Mouse (Mus musculus) megakaryocyte, adult 5-6 weeks (primary cell): ENCODE measurements at regions not wholly inside any gene's neighbourhood (a gene's known extent, or its start where the extent isn't known, plus 50 kb on each side); places are given as distances from the start of the nearest gene placed in this dataset.

ENCODE experiments used
- ATAC-seq: 2 replicates; pipeline ENCODE4 v1.8.0; 2016; ENCODE audit warnings: mild to moderate bottlenecking, inconsistent platforms; ENCODE audit not compliant: poor library complexity, severe bottlenecking

DNA sequence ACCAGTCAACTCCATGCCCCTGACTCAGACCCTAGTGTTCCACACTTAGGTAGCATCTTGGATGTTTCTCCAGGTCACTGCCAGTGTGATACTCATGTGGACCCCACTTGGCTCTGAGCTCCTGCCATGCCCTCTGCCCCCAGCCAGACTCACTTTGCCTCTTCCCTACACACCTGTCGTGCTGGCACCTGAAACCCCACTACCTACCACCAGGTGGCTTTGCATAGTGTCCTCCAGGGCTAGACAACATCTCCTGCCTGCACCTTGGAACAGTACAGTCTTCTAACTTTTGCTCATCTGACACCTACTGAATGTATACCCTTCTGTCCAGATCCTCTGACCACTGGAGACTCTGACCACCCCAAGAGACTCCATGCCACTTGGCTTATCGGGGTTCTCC lies 80.6 kb downstream of the Fam53a start:
- ATAC-seq = no peak

- ATAC-seq = no peak
These were observed 86.1 kb downstream of the Fam53a start for GRCm38 (mm10) chr5:33543372-33543771.

DNA sequence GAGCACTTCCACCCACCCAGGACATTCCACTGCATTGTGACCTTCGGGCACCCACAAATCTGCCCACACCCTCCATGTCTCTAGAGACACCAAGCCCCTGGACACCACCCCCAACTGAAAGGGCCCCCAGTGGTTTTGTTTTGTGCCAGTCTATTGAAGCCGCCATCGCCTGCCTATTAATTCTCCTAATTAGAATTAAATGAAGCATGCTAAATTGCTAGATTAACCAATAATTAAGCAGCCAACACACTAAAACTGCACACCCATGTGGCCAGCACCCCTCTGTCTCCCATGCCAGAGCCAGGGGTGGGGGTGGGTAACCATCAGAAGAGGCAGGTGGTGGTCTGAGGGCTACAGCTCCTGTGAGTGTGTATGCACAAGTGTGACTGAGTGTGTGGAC lies 86.8 kb downstream of the Fam53a start:
- ATAC-seq = no peak

- no peak for ATAC-seq
These were observed 87.4 kb downstream of the Fam53a start for GRCm38 (mm10) chr5:33542000-33542554.

- no peak for ATAC-seq
These were observed 89.2 kb downstream of the Fam53a start for GRCm38 (mm10) chr5:33540259-33540658.

GRCm38 (mm10) chr5:33537429-33537828 lies 92.0 kb downstream of the Fam53a start:
- ATAC-seq = no peak

GRCm38 (mm10) chr5:33537017-33537416 lies 92.4 kb downstream of the Fam53a start:
- no peak for ATAC-seq

- ATAC-seq = no peak
These were observed 93.2 kb downstream of the Fam53a start for GRCm38 (mm10) chr5:33536261-33536660.

GRCm38 (mm10) chr5:33535145-33536010 lies 94.1 kb downstream of the Fam53a start:
- no peak for ATAC-seq

DNA sequence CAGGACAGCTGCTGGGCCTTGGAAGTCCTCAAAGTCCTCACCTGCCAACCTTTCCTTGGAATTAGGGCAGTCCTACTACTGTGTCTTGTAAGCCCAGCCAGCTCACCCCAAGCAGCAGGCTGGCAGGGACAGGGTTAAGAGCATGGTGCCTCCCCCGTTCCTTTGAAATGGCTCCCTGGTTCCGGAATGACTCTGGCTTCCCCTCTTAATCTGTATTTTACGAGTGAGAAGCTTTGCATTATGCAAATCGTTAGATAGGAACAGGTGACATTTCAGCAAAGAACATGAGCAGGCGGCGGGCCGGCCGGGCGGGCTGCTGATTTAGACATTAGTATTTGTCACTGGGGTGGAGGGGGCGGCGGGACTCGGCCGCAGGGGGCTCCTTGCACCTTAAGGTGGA lies 95.1 kb downstream of the Fam53a start:
- no peak for ATAC-seq

- no peak for ATAC-seq
These were observed 96.2 kb downstream of the Fam53a start for GRCm38 (mm10) chr5:33533185-33533584.

DNA sequence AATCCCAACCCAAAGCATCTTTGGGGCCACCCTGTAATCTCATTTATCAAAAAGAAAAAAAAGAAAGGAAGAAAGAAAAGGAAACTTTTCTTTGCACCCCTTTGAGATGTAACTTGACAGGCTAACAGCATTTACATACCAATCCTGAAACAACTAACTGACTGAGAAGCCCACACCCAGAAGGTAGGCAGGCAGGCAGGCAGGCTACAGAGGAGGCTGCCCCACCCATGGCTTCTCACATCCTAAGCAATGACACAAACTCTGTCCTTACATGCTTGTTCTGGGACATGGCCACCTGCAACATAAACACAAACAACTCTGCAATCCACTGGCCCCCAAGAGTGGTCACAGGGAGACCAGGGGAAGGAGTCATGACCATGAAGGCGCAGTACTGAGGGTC lies 97.5 kb upstream of the Nkx1-1 start:
- ATAC-seq = no peak

- ATAC-seq = no peak
These were observed 96.0 kb upstream of the Nkx1-1 start for GRCm38 (mm10) chr5:33529771-33530170.

DNA sequence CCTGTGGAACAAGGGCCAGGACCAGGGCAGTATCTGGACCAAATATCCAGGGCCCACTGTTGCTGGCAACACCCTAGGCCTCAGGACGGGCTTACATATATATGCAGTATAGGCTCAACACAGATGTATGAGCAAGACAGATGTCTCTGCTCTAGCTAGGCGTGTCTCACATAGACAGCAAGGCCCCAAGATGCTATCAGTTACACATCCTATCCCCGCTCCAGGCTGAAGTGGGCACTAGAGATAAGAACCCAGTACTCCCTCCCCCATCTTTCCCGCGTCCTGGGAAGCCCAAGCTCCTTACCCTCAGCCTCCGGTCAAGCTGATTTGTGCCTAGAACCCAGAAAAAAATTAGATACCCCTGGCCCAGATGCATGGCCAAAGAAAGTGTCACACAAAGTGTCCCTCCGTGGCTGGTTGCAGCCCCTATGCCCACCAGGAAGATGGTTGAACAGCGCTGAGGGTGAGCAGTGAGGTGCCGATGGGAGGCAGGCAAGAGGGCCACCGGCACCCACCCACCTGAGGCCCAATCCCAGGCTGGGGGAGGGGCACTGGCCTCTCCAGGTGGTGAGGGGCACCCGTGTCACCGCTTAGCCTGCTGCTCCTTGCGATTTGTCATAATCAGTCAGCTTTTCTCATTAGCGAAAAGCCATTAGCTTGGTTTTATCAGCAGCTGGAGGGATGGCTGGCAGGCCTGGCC lies 95.3 kb upstream of the Nkx1-1 start:
- no peak for ATAC-seq

DNA sequence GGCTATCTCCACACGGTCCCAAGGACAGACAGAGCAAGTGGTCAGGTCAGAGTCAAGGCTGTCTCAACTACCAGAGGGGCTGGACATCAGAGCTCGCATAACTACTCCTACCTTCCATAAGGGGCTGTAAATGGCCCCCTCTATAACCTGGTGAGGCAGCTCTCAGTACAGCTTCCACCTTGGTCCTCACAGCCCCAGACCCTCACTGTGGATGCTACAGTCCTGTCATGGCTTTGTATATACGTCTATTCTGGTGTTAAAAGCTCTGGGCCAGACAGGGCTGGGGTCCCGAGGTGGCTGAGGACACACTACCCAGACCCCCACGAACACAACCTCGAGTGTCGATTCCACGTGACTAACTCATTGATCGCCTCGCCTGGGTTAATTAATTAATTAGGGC lies 94.0 kb upstream of the Nkx1-1 start:
- ATAC-seq = no peak

DNA sequence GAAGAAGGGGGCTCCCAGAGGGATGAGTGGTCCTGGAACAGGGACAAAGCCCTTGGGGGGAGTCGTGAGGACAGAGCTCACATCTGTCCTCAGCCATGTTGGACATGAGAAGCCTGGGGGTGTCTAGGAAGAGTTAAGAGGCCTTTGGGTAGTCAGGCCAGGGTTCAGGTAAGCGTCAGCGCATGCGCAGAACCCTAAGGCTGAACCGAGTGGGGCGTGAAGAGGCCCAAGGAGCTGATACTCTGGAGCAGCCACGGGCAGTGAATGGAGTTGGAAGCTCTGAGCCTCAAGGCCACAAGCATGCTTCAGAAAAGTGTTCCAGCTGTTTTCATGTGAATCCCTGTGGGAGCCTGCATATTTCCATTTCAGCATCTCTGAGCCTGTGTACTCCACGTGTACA lies 93.5 kb upstream of the Nkx1-1 start:
- no peak for ATAC-seq

GRCm38 (mm10) chr5:33521951-33522742 lies 88.4 kb upstream of the Nkx1-1 start:
- no peak for ATAC-seq

DNA sequence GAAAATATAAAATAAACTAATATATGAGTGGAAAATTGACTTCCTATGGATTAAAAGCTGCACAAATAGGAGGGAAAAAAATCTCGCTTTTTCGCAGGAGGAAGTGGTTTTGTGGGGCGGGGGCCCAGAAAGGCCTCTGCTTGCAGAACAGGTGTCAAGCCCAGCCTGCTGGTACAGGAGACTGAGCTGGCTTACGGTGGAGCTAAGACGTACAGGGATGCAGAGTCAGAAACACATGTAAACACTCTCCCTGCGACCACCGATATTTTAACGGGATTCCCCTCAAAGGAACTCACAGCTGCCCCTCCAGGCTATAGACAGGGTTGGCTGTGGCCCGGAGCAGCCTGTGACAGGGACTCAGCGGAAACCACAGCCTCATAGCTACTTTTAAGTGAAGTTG lies 87.1 kb upstream of the Nkx1-1 start:
- ATAC-seq = no peak

DNA sequence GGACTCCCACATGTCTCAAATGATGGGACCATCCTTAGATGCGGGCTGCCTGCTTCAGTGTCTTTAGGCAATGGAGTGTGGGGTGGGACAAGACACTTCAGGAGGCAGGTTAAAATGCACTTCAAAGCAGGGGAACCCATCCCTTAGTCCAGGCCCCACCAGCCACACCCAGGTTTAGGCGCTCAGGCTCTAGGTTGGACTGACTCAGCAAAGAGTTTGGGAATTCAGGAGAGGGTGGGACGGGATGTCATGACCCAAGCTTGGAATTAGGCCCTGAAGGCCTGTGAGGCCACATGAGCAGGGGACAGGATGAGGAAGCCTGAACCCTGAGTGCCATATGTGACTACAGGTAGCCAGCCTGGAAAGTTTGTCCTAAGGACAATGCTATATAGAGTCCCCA lies 85.6 kb upstream of the Nkx1-1 start:
- no peak for ATAC-seq

- ATAC-seq = no peak
These were observed 85.1 kb upstream of the Nkx1-1 start for GRCm38 (mm10) chr5:33518860-33519259.

- ATAC-seq = no peak
These were observed 83.8 kb upstream of the Nkx1-1 start for GRCm38 (mm10) chr5:33517625-33518024.
